Mouse (Mus musculus) kidney, postnatal 25 days (tissue): ENCODE data around the gene Olfr1346.

Experiments used
- DNase-seq, 2 experiments: peaks; one replicate each; pipeline ENCODE4 v3.0.0; 2021; ENCODE audit warnings: mixed read lengths in 2 of 2

Olfr1346 gene

DNA sequence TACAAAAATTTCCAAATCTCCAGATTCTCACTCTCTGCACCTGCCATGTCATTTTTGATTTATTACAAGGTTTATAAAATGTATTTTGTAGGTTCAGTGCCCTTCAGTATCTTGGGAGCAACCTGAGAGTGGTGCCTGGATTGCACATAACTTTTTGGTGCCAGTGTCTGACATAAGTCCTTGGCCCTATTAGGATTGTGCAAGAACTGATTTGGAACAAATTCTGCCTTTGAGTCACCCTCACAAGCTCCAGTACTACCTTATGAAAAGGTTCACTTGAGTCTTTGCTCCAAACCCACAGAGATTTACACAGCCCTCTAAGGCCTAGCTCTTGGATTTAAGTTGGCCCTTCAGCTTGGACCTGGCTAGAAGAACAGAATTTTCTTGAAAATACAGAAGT, at the start of gene Olfr1346:
TSS of gene Olfr1346 (plus strand) at position 151 of the 400 bp plus-strand sequence.
- DNase-seq = no peak

DNA sequence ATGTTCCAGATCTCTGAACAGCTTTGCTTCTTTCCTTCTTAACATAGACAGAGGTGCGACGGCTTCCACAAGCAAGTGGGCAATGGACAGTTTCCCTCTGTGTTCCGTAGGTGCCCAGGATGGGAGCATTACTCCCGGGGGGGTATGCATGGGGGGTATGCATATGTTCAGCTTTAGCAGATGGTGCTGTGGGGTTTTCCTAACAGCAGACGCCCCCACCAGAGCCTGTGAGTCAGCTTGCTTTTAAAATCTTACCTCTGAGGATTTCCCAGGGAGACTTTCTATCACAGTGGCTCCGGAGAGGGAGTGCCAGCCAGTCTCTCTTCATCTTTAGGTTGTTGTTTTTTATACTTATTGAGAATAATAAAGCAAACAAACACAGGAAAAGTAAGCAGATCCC, 47.0 kb upstream of the Olfr1346 start:
- no peak for DNase-seq

DNA sequence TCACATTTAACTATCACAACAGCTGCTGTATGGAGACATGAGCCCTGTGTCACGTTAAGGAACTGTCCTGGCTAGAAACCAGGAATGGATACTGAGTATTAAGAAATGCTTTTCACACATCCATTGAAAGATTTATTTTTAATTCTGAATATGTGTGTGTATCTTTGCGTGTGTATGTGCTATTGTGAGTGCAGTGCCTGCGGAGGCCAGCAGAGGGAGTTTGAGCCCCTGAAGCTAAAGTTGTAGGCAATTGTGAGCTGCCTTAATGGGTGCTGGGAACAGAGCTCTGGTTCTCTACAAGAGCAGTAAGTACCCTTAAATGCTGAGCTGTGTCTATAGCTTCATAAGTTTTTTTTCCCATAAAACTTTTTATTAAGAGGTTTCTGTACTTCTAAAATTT, 37.5 kb upstream of the Olfr1346 start:
- DNase-seq = no peak

DNA sequence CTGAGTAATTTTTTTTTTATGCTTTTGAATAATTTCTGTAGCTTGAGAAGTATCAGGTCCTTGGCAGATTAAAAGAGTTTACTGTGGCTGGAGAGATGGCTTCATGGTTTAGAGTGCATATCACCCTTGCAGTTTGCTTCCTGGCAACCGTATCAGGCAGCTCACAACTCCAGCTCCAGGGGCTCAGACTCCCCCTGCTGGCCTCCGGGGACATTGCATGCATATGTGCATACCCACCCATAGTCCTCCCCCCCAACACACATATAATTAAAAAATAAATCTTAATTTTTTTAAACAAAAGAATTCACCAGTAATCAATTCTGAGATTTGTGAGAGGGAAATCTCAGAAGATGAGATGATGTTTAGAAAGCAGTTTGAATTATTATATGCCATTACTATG, 36.6 kb upstream of the Olfr1346 start:
- DNase-seq = peak in 1 of 2 experiments; percentile 57

- DNase-seq = no peak
These were observed 28.5 kb upstream of the Olfr1346 start, which contains the start of gene Olfr1344 for GRCm38 (mm10) chr7:6438388-6438787. TSS of gene Olfr1344 (plus strand) at chr7:6438688.

- DNase-seq = no peak
These were observed 25.7 kb upstream of the Olfr1346 start for GRCm38 (mm10) chr7:6441173-6441572.

DNA sequence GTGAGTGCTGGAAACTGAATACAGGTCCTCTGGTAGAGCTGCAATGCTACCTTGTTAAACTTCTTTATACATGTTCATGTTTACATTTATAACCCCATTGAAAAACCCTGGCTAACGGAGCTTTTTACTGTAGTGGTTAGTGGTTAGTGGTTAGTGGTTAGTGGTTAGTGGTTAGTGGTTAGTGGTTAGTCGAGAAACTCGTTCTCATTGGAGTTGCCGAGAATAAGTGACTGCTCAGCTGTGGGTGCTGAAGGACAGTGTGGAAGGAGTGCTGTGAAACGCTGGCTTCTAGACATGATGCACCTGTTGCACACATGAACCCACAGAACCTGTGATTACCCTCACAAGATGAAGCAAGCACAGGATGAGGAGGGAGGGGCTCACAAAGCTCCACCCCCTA, 19.1 kb upstream of the Olfr1346 start:
- no peak for DNase-seq

DNA sequence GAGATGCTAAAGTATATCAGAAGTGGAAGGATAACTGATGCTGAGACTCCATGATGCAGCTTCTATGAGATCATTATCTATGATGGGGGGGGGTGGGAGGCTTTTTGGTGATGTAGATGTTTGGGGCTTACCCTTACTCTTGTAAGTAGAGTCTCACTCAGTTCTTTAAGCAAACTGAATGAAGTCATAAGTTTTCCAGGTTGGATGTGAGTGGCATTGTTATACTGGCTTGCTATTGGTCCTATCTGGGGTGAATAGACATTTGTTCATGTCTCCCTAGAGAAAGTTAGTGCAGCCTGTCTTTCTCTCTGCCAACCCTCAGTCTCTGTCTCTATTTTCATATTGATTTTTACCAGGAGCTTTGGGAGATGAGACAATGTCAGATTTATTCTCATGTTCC, 11.0 kb upstream of the Olfr1346 start, which contains the start of gene Olfr1336:
TSS of gene Olfr1336 (plus strand) at position 301 of the 400 bp plus-strand sequence.
- DNase-seq = no peak

DNA sequence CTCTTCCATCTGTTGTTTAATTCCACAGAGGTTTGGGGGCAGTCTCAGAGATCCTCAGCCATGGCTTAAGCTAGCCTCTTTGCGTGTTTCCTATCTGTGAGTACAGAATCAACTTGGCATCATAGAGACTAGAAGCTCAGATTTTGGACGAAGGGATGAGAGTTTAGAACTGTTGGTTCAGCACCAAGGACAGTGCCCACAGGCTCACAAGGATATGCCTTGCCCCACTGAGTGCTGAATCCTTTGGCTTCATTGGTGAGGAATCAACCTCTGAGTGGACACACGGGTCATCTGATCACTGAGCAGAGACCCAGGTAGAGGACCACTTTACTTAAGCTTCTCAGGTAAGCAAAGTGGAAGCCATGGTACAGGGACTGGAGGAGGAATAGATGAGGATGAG, 10.5 kb upstream of the Olfr1346 start:
- DNase-seq = no peak

DNA sequence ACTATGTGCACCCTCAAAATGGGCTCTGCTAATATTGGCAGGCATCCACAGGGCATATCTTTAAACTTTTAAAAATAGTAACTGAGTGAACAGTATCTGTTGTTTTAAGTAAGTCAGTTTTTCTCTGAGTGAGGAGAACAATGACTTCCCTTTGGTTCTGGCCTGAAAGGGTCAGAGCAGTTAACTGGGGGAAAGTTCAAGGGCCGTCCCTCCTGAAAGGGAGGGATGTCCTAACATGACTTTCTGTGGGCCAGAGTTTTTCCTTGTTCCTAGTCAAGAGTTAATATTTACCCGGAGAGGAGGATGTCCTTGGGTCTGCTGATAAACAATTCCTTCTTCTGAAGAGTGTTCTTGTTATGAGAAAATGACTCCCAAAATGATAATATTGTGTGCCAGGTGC, 10.7 kb downstream of the Olfr1346 start:
- DNase-seq = peak; percentile 30 to 75

DNA sequence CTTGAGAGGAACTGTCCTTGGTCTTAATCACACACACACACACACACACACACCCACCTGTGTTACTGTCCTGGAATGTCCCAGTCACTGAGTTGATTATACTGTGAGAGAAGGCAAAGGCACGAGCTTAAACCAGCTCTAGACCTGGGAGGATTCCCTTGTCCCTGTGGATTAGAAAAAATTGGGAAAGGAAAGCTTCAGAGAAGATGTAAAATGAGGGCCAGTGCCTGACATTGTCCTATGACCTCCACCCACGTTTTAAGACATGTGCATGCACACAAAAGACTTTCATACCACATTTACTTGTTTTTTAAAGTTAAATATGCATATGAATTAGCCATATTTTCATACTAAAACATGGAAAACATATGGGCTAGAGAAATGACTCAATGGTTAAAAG, 19.9 kb downstream of the Olfr1346 start, which contains the start of gene Olfr5:
TSS of gene Olfr5 (minus strand) at position 101 of the 400 bp plus-strand sequence.
- no peak for DNase-seq

- DNase-seq = no peak
These were observed 32.8 kb downstream of the Olfr1346 start, which contains the start of gene Olfr1347 for GRCm38 (mm10) chr7:6499655-6500054. TSS of gene Olfr1347 (minus strand) at chr7:6499755.

GRCm38 (mm10) chr7:6508648-6509047, 41.7 kb downstream of the Olfr1346 start, which contains the start of gene Olfr1348:
TSS of gene Olfr1348 (minus strand) at chr7:6508748.
- no peak for DNase-seq

DNA sequence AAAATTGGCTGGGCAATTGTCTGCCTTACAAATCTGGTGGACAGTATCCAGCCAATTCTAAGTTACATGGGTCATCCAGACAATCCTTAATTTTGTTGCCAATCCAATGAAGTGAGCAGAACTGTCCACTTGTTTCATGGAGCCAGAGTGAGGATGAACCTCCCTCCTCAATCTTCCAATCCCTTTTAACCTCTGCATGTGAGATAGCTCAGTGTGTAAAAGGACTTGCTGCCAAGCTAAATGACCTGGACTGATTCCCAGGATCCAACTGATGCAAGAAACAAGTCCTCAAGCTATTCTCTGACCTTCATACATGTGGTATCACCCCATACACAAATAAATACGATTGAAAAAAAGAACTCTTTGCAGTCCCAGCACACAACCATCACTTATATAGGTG, 54.8 kb downstream of the Olfr1346 start:
- no peak for DNase-seq

- no peak for DNase-seq
These were observed 55.9 kb downstream of the Olfr1346 start, which contains the start of gene Olfr1349 for GRCm38 (mm10) chr7:6522850-6523249. TSS of gene Olfr1349 (minus strand) at chr7:6522950.

GRCm38 (mm10) chr7:6525001-6525400, 58.1 kb downstream of the Olfr1346 start:
- DNase-seq = no peak

- peak in 1 of 2 experiments; percentile 41 for DNase-seq
These were observed 59.2 kb downstream of the Olfr1346 start for GRCm38 (mm10) chr7:6526141-6526540.
